Mouse (Mus musculus) CD8-positive naive resting alpha-beta T cell, adult 2 months (primary cell): Measurements from ENCODE around the gene Adra1d.

Experiments
- DNase-seq, 2 experiments: peaks; one replicate each; pipeline ENCODE4 v3.0.0; 2022; ENCODE audit warnings: low read depth in 2 of 2, low spot score in 2 of 2

The Adra1d gene

DNA sequence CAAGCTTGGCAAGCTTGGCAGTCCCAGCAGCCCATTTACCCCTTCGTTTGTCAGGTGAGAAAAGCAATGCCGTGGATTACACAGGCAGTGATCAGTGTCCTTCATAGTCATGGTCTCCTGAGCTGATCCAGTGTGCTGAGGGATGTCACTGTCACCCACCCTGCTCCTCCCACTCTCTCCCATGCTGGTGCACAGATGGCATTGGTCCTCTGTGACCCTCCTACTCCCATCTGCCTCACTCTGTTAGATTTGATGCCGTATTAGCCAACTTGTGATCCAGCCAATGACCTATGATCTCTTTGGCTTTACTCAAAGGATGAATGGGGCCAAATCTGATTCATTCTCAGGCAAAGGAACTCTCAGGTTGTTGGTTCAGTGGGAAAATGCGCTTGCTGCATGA is 20.4 kb downstream of the Adra1d start:
- no peak for DNase-seq

DNA sequence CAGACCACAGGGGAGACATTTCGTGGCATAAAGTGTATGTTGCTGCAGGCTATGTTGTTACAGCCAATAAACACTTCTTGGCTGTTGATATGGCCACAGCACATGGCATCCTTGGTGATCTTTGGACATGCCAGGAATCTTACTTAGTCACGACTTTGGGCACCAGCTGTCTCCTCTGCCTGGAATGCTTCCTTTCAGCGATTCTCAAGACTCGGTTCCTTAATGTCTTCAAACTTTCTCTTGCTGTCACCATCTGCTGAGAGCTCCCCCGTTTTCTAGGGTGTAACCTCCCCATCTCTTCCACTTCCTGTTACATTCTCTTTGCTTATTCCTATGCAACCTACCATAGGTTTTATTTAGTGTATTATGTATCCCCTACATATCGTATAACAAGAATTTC is 22.3 kb downstream of the Adra1d start:
- no peak for DNase-seq

DNA sequence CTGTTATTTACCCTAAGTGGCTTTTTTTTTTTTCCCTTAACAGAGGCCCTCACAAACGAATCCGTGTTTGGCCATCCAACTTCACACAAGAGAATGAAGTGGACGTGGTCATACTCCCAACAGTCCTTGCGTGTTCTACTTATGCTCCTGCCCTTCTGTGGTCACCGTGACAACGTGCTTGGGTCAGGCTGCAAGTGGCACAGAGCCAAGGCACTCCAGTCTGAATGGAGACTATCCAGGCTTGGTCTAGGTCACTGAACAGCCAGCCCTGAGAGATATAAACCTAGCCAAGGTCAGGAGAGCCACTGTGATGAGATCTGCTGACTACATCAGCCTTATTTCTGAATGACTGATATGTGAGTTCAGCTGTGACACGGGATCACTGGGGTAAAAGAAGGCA is 23.7 kb downstream of the Adra1d start:
- no peak for DNase-seq

DNA sequence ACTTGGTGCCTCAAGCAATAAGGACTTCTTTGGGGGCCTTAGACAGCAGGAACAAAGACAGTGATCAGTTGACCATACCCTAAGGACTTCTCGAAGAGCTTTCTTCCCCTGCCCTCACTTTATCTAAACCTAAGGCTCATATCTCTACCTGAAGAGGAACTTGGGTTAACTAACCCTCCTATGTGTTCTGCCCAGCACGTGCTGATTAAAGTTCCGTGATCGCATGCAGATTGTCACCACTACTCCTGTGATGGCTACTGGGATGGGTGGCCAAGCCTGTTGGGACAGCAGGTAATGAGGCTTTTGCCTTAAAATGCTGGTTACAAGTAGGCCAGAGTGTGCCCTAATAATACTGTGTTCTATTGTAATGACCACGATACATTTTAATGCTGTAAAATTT is 26.9 kb downstream of the Adra1d start:
- DNase-seq = no peak

DNA sequence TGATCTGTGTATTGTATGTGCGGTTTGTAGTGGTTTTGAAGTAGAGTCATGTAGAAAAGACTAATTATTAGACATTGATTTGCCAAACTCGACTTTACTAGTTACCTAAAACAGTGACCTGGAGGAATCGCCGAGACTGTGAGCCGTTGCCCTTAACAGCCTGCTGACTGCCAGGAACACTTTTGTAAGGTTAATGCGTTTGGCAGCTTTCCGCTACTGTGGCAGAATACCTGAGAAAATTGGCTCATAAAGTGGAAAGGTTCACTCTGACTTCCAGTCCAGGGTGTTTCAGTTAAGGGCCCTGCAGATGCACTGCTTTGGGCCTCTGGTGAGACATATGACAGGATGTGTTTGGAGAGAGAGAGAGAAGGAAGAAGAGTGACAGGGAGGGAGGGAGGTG is 30.8 kb downstream of the Adra1d start:
- no peak for DNase-seq

DNA sequence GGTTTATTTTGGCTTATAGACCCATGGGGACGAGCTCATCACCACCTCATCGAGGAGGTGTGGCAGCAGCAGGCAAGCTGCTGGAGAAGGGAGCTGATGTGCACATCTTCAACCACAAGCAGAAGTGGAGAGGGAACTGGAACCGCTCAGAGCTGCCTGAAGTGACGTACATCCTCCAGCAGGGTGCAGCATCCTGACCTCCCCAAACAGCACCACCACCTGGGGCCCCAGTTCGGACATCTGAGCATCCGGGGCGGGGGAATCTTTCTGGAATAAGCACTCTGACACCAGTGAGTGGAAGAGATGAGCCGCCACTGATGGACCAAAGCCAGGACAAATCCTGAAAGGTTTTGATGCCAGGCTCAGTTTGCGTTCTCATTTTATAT is 31.5 kb downstream of the Adra1d start:
- peak; percentile 20 to 51 for DNase-seq

DNA sequence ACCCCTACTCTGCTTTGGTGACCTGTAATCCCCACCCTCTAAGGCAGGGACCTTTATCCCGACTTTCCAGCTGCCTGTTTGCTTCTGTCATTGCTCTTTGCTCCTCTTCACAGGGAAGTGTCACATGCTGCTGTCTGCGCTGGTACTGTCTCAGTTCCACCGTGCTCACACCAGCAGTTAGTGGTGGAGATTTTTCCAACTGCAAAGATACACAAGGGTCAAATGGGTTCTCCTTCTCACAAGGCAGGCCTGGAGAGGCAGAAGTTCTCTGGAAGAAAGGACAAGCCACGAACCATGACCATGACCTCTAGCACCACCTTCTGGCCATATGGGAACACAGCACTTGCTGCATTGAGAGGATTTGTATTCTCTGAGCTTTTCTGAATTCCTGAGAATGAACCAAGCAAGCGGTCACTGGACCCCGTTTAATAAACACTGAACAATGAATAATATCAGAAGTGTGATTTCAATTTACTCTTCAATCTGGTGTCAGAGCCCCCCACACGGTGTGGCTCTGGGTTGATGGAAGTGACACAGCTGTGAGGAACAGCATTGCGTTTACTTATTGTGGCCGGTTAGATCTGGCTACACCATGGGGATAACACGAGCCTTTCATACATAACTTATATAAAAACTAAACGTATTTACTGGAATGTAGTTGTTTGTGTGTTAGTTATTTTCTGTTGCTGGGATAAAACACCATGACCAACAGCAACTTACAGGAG is 32.0 kb downstream of the Adra1d start:
- DNase-seq = peak; percentile 27 to 46

DNA sequence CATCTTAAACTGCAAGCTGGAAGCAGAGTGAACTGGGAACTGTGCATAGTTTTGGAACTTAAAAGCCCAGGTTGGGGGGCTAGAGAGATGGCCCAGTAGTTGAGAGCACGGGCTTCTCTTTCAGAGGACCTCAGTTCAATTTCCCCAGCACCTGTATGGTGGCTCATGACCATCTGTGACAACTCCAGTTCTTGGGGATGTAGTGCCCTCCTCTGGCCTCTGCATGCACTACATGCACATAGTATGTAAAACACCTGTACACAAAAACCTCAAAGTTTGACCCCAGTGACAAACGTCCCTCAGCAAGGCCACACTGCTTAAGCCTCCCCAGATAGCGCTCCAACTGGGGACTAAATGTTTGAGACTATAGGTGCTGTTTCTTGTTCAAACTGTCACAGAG is 35.0 kb downstream of the Adra1d start:
- no peak for DNase-seq

DNA sequence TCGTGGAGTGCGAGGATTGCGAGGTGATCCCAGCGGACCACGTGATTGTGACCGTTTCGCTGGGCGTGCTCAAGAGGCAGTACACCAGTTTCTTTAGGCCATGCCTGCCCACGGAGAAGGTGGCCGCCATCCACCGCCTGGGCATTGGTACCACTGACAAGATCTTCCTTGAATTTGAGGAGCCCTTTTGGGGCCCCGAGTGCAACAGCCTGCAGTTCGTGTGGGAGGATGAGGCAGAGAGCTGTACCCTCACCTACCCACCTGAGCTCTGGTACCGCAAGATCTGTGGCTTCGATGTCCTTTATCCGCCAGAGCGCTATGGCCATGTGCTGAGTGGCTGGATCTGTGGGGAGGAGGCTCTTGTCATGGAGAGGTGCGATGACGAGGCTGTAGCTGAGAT is 41.3 kb downstream of the Adra1d start:
- DNase-seq = no peak

DNA sequence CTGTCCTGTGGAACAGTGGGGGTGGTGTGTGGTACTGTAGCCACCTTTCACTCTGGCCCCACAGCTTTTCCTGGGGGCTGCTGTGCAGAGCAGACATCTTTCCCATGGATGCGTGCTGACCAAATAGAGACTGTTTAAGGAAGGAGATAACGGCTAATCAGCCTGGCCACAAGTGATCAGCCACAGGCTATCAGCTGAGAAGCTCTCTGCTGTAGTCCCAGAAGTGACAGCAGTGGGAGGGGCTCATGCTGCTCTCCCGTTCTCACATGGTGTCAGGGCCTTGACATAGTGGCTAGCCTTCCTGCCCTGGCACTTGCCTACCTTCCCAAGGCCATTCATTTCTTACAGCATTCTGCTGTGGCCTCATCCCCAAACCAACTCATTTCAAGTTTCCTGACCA is 43.3 kb downstream of the Adra1d start:
- DNase-seq = no peak

DNA sequence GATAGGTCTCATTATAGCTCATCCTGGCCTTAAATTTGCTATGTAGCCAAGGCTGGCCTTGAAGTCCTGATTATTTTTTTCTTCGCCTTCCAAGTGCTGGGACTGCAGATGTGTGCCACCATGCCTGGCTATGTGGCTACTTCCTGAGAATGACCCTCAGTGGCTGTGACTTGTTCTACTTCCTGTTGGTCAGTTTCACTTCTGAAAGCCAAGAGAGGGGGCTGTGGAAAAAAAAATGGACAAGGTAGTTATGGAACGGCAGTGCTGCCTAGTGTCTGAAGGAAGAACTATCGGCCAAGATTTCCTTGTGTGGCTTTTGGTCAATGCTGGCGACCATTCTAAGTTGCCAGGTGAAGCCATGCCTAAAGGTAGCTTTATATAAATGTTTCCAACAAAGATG is 44.5 kb downstream of the Adra1d start:
- DNase-seq = no peak

DNA sequence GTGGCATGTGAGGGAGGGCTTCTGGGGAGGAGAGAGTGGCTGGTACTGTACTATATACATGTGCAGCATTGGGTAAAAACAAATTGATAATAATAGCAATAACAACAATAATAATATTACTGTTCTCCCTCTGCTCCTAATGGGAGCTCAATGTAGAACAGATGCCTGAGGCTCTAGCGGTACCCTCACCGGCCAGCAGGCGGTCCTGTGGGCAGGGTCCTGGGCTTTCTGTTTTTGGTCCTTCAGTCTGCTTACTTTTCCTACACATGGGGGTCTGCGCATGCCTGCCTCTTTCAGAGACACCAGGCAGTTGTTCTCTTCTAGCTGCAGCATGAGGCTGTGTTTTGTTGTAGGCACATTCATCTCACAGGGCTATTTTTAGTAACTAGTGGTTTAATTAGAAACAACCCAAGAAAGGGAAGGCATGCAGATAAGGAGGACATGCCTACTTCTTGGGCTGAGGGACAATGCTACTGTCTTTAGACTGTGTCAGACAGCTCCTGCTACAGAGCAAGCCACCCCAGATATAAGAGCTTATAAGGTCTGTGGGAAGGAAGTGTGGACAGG is 47.9 kb downstream of the Adra1d start:
- DNase-seq = no peak

DNA sequence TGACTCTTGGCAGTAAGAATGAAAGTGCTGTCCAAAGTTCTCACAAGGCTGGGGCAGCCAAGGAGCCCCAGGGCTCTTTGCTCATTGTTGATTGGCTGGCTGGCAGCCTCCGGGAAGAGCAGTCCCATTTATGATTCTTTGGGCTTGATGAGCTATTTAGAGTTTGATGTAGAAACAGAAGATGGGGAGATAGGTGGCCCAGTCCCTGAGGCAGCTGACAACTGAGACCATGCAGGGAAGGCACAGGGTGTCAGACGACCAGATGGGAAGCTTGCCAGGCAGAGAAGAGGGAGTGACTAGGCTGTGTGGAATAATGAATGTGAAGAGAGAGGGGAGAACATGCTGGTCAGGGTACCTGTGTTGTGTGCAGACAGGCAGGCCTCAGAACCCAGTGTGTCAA is 48.6 kb downstream of the Adra1d start:
- DNase-seq = no peak

DNA sequence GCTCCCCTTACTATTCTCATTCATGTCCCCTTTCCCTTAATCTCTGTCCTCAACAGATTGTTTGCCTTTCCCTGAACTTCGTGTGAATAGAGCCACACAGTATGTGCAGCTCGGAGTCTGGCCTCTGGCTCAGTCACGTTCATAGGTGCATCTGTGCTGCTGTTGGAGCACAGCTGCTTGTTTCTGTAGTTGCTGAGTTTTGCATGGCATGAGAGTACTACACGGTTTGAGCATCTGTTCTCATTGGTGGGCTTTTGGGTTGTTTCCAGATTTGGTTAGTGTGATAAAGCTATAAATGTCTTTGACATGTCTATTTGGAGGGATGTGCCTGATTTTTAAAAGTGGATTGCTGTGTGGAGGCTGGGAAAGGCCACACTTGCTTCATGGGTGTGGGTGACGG is 51.6 kb downstream of the Adra1d start:
- DNase-seq = no peak

DNA sequence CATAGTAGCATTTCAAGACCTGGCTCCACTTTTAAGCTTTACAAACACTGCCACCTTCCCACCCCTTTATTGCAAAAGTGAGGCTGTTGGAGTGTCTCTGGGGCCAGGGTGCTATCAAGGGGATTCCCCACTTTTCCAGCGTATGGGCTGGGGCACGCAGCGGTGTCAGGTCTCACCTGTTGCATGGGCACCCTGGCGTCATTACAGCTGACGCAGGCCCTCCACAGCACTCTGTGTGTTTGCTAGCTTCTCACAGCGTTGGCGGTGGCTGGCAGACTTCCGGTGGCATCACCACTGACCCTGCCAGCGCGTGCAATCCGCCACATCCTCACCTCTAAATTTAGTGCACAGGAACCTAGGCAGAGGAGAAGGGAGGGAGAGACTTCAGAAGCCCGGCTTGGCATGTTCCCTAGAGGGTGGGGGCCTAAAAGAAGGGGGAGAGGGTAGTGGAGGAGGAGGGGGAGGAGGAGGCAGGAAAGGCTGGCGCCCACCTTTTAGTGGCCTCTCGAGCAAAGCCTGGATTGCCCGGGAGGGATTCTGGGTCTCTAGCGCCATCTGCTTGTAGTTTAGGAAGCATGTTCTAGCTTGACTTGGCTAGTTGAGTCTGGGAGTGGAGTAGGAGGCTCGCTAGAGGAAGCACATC is 52.3 kb downstream of the Adra1d start:
- peak; percentile 85 to 86 for DNase-seq

DNA sequence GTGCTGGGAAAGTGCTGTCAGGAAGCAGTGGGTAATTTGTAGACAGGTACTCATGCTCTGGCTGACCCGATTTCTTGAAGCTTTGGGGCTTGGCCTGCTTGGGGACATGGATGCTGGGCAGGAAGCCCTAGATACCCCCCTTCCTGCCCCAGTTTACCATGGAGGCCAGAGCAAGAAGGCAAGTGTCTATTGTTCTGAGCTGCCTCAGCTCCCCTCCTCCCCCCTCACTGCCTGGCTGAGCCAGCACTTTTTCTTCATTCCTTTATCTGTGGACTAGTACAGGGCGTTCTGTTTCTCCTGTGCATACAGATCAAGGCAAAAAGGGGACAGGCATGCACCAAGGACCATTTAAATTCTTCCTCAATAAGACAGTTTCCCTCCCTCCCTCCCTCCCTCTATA is 53.6 kb downstream of the Adra1d start:
- no peak for DNase-seq

DNA sequence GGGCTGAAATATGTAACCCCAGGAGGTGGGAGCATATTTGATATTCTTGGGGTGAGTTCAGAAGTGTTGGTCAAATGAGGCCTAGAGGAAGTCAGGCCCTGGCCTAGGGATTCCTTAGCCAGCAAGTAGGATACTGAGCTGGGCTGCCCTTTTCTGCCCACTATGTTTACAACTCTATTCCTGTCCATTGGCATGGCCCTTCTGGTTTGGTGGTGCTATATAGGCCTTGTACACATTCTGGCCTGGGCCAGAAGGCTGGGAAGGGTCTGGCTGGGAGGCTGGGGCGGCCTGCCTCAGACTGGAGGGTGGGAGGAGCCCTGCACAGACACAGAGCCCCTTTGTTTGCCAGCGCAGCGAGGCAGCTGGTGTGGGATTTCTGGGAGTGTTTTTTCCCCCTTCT is 55.7 kb downstream of the Adra1d start:
- no peak for DNase-seq

DNA sequence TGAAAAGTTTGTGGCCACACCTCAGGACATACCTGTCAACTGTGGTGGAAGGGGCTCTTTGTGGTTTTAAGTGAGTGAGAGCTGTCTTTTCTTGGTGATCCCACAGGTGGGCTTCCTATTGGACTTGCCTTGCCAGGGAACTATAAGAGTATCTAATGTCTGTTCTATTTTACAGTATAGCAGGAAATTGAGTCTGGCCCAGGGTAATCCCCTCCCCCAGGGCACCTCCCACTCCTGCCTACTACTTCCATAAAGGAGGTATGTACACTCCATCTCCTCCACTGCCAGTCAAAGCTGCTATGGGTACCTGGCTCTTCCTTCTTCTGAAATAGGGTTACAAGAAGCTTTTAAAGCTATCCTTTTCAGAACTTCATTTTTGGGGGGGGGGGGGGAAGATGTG is 56.7 kb downstream of the Adra1d start:
- no peak for DNase-seq

DNA sequence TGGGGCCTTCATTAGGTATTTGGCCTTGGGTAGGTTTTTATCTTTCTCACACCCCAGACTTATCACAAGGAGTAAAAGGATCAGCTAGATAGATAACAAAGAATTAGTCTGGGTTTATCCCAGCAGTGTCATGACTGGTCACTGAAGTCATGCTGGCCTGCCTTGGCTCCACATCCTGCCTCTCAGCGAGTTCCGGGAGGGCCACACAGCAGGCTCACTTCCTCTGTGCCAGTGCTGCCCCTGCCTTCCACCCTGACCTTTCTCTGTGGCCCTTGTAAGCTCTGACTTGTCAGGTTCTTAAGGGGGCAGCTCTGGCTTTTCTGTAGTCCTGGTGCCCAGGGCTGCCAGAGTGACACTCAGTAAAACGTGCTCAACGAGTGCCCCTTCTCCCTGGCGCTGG is 59.5 kb downstream of the Adra1d start:
- no peak for DNase-seq

DNA sequence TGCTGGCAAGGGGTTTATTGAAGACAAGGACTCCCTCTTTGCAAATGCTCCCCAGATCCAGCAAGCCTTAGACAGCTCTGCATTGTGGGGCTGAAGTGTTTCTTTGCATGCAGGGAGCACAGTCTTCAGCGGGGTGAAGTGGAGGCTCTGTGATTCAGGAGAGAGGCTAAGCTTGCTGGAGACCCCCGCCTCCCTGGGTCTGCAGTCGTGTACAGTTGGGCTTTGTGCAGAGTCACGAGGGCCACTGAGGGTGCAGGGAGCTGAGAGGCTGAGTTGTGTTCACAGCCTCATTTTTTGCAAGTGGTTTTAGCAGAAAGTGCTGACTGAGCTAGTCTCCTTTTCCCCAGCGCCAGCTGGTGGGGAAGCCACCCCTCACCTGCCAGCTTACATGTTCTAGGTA is 60.2 kb downstream of the Adra1d start:
- DNase-seq = no peak

DNA sequence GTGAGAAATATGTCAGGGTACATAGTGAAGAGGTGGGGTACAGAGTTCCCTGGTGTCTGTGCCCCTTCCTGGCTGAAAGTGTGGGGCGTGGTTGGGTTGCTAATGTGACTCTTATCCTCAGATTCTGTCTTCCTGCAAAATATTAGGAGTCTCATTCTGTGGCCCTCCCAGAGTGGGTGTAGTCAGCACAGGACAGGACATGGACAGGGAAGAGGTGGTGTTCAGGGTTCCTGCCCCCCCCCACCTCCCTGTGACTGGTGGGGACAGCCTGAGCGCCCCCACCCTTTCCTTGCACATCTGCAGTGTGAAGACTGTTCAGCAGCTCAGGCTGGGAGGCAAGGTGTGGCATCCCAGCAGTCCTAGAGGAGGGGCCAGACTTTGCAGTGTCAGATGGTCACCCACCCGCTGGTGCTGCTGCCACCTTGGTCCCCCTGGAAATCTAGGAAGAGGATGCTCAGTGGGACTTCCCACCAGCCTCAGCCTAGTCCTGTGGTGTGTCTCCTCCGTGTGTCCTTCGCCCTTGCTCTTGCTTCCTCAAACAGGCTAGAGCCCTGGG is 62.7 kb downstream of the Adra1d start:
- DNase-seq = no peak

DNA sequence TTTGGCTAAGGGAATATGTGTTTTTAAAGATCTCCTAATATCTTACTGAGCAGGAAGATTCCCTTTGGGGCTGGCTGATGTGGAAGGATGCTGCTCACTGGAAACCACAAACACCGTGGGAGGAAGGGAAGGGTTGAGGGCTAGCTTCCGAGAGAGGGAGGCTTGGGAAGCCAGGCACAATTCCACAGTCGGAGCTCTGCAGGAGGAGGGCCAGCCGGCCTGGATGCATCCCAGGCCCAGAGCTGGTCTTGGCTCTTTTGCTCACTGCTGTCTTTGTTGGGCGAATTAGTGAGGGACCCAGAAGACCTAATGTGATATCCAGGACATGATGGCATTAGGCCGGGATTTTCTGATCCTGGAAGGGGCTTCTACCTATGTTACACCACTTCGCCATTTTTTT is 63.9 kb downstream of the Adra1d start:
- DNase-seq = no peak
